Mouse (Mus musculus) natural killer cell, adult 2 months (primary cell): ENCODE results near the gene Rpp14.

Experiments
- DNase-seq, 2 experiments: peaks; one replicate each; pipeline ENCODE4 v3.0.0; 2022; ENCODE audit warnings: low spot score in 2 of 2

The Rpp14 gene

DNA sequence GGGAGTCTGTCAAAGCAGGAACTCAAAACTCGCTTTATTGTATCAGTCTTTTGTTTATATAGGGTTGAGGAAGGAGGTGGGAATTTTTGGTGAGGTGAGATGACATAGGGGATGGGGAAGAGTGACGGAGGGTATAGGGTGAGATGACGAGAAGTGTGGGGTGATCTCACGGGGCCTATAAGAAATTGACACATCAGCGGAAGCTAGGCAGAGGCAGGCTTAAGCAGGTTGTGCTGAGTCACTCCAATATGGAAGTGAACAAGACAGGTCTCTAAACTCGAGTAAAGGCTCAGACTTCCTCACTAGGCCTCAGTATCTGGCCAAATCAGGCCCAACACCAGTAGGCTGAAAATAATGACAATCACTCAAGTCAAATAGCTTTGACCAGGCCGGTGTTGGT is 20.2 kb upstream of the Rpp14 start:
- no peak for DNase-seq

- DNase-seq = no peak
Observed at GRCm38 (mm10) chr14:8062076-8062475, 18.1 kb upstream of the Rpp14 start.

GRCm38 (mm10) chr14:8062537-8063301 is 17.4 kb upstream of the Rpp14 start:
- no peak for DNase-seq

DNA sequence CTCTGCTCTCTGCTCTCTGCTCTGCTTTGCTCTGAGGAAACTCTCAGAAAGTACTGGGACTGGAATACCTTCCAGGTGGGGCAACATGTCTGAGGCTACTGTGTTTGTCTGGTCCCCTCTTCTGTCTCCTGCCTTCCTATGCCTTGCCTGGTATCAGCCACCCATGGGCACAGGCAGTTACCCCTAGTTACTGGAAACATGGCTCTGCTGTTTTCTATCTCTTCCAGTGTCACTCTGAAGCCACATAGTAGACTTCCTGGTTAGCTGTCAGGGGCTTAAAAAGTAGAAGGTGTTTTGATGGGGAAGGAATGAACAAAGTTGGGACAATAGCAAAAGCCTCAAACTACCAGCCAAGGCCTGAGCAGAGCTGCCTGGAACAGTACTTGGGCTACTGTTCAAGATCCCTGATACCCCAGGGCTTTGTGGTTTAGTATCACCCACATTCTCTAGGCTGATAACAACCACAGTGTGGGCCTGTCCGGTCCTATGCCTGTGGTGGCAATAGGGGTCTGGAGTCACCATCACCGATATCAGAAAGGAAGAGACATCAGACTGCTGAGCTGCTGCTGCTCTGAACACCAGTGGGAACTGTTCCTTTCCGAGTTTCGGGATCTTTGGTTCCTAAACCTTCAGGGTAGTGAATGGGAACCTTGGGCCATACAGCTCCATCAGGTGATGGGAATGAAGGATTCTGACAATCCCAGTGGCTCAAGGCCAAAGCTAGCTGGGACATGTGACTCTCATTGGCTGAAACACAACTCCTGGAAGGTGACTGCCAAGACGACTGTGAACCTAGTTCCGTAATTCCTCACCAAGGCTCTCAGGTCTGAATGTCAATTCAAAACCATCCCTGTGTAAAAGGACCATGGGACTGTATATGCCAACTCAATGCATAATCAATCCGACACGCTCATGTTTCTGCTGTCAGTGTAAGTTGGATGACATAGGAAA is 16.1 kb upstream of the Rpp14 start:
- DNase-seq = no peak

DNA sequence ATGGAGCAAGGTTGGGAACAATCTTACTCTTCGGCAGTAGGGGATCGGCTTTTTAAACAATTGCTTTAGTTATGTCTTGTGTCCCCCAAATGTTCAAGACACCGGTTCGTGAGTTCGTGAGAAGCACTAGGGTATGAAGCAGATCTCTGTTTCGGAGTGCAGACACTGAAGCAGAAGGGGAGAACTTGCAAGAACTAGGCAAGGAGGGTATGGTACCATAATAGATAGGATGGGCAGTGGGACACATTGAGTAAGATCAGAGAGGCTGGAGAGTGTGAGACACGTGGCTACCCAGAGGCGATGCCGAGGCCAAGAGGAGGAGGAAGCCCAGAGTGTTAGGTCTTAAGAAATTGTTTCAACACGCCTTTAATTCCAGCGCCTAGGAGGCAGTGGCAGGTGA is 551 bp downstream of the Rpp14 start:
- DNase-seq = peak in 1 of 2 experiments; percentile 28

- DNase-seq = no peak
Observed at GRCm38 (mm10) chr14:8082949-8083348, 2.8 kb downstream of the Rpp14 start.

- no peak for DNase-seq
Observed at GRCm38 (mm10) chr14:8089016-8089415, 8.8 kb downstream of the Rpp14 start.

GRCm38 (mm10) chr14:8092573-8092972 is 12.4 kb downstream of the Rpp14 start:
- DNase-seq = no peak

GRCm38 (mm10) chr14:8093427-8093826 is 13.3 kb downstream of the Rpp14 start:
- DNase-seq = no peak

DNA sequence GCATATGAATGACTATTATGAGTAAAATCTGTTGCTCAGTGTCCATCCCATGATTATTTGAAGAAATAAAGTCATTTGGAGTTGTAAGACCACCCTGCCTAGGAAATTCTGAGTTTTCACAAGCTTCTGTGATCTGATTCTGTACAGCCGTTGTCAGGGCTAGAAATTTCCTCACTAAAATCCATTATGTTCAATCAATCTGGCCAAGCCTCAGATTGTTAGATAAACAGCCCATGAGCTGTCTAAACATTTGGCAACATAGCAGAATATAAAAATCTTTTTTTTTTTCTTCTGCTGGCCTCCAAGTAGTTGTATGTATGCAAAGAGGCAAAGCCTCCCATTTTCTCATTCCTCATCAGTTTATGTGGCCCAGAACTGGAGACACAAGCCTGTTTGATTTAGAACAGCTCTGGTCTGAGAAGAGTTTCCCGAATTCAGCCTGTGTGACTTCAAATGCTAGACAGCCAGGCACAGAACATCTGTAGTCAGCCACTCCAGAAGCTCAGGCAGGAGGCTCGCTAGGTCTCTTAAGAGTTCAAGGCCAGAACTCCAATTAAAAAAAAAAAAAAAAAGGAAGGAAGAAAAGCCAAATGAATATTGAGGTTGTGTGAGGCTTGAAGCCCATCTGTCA is 14.9 kb downstream of the Rpp14 start:
- DNase-seq = no peak

- DNase-seq = no peak
Observed at GRCm38 (mm10) chr14:8095562-8095950, 15.4 kb downstream of the Rpp14 start.

GRCm38 (mm10) chr14:8097978-8098686 is 18.0 kb downstream of the Rpp14 start, which contains the start of gene Pxk:
Pxk (plus strand) TSS chr14:8098211.
- DNase-seq = peak; percentile 70 to 84

GRCm38 (mm10) chr14:8098687-8098995 is 18.5 kb downstream of the Rpp14 start:
- no peak for DNase-seq

GRCm38 (mm10) chr14:8099561-8100021 is 19.4 kb downstream of the Rpp14 start:
- peak; percentile 16 to 32 for DNase-seq

DNA sequence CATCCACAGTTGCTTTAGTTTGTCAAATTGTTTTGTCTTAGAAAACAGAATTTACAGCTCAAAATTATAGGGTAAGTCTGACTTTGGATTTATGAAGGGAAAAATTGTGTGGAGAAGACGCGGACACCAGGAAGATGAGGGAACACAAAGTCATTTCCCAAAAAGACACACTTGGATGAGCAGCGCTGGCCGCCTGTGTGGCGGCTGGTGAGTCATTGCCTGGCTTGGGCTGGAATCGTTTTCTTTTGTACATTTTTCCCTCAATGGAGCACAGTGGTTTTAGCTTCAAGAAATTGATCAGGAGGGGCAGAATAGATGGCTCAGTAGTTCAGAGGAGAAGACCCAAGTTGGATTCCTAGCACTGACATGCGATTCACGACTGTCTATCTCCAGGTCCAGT is 21.7 kb downstream of the Rpp14 start:
- DNase-seq = no peak

DNA sequence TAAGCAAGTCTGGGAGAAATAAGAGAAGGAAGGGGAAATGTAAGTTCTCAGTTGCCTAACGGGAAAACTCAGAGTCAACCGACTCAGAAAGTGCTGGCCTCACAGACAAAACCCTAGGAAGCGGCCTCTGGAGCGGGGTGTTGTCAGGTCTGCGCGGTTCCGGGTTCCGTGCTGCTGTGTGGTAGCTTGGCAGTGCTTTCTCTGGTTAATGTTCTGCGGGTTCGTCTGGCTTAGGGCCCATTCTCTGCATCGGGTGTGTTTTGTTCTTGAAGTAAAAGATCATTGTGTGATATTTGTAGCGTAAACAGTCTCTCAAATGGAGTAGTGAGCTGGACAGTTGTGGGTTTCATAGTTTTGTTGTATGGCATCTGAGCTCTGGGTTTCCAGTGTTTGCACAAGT is 22.5 kb downstream of the Rpp14 start:
- DNase-seq = no peak

GRCm38 (mm10) chr14:8108047-8108446 is 27.9 kb downstream of the Rpp14 start:
- no peak for DNase-seq

DNA sequence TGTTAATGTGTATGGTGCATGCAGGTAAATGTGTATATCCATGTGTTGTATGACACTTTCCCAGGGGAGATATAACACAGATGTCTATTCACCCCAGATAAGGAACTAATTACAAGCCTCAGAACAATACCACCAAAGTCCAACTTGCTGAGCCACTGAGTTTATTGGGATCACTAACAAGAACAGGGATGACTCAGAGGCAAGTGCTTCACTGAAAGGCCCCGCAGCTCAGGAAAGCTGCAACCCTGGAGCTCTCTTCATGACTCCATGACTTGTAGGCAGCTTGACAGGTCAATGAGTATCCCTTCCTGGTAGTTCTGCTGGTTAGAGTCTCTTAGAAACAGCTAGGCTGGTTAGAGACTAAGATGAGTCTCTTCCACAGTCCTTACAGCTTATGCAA is 28.8 kb downstream of the Rpp14 start:
- no peak for DNase-seq

DNA sequence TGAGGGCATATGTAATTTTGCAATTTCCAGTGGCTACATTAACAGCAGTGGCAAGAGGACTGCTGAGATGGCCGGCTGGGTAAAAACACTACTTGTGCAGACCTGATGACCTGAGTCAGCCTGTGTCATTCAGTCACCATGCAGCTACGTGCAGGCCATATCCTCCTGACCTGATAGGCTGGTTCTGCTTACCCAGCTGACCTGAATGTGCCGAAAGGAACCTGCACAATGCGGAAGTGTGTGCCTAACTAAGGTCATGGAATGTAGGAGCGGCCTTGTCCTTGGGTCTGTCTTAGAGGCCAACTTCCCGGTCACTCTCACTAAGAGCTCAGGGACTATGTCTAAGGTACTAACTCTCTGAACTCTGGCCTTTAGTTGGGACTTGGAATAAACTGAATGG is 31.4 kb downstream of the Rpp14 start:
- no peak for DNase-seq

DNA sequence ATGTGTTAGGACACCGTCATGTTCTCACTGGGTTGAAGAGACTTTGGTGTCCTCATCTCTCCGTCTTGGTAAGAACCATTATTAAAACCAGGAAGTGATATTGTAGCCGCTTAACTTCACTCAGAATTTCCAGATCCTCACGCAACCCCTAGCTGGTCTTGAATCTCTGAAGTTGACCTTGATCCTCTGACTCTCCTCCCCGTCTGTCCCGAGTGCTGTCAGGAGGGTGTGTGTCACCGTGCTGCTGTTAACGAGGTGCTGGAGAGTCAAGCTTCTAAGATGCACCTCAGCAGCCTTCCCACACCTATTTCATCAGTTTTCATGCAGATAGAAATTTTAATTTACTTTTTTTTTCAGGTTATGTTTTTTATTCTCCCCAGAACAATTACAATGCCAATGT is 31.9 kb downstream of the Rpp14 start:
- DNase-seq = no peak

DNA sequence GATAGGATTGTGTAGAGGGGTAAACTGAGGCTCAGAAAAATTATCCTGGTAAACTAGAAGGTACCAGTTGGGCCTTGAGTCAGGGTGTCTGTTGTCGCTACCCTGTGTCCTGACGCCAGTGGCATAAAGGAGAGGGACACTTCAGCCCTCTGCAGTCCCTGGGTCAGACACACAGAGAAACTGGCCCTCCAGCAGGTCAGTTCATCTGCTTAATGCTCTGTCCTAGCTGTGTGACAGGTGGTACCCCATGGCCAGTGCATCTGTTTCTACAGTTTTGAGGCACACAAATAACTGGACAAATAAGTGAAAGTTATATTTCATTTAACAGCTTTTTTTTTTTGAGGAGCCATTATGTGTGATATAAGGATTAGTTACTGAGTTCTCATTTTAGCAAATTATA is 33.4 kb downstream of the Rpp14 start:
- no peak for DNase-seq

DNA sequence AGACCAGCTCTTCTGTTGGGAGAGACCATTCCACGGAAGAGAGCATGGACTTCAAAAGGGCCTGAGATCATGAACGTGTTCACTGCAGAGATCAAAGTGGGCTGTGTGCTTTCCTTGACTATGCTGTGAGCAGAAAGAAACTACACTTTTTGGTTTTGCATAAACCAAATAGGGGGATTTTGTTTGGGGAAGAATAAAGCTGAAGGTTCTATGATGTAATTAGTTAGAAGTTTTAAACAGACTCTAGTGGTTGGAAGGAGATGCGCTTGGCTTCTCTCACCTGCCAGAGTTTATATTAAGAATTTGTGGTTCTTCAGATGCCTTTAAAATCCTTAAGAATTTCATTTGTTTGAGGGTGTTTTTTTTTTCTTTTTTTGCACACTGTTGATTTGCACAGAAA is 34.1 kb downstream of the Rpp14 start:
- peak in 1 of 2 experiments; percentile 49 for DNase-seq
